Mouse (Mus musculus) frontal cortex, adult (tissue): ENCODE measurements around the gene Tecpr1.

Source experiments
- ATAC-seq: cut with Nextera tagmentation; 2 replicates; pipeline ENCODE4 v1.9.2; 2017; ENCODE audit warnings: mild to moderate bottlenecking, moderate library complexity, mixed read lengths; ENCODE audit not compliant: low TSS enrichment

Tecpr1 gene

GRCm38 (mm10) chr5:144251876-144252577 lies 28.6 kb upstream of the Tecpr1 start:
- no peak for ATAC-seq

GRCm38 (mm10) chr5:144249871-144250270 lies 26.5 kb upstream of the Tecpr1 start:
- ATAC-seq: no peak

- ATAC-seq: no peak
Measured at GRCm38 (mm10) chr5:144247906-144248585, 24.6 kb upstream of the Tecpr1 start.

DNA sequence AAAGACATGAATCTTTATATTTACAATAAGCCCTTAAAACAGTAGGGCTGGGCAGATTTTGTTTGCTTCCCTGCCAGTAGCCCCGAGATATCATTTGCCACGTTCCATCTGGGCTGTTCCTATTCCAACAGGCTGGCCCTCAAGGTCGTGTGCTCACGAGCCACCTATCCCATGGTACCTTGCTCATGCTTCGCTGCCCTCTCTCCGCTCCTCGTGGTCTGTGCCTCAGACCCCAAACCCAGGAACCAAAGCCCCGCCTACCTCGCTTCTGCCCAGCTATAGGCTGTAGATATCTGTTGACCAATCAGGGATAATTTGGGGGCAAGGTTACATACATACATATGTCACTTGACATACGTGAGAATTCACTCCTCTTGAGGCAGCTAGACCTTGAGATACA lies 23.9 kb upstream of the Tecpr1 start:
- ATAC-seq: no peak

- ATAC-seq: no peak
Measured at GRCm38 (mm10) chr5:144246669-144247068, 23.3 kb upstream of the Tecpr1 start.

- ATAC-seq: no peak
Measured at GRCm38 (mm10) chr5:144245592-144245991, 22.2 kb upstream of the Tecpr1 start.

DNA sequence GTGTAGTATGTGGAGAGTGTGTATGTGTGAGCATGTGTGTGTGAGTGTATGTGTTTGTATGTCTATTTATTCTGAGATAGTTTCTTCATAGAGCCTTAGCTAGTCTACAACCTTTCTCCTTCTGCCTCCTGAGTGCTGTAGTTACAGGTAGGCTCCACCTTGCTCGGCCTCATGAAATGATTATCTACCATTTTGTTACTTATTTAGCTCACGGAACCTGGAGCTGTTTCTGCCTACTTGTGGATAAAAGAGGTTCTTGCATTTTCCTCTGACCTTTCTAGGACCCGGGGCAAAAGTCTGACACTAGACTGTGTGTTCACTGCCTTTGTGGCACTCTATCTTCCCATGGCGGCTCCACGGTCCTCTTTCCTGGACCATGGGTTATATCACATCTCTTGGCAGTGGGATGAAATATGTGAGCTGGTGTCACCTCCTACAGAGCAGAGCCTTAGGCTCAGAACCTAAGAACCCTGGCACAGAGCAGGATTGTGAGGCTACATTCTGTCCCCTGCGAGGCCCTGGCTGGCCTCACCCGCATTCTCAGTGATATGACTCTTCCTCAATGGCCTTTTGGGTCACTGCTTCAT lies 20.6 kb upstream of the Tecpr1 start, which contains the start of gene Bri3:
TSS of gene Bri3 (plus strand) at position 537 of the 587 bp plus-strand sequence.
- ATAC-seq: no peak

GRCm38 (mm10) chr5:144238969-144239368 lies 15.6 kb upstream of the Tecpr1 start:
- ATAC-seq: no peak

DNA sequence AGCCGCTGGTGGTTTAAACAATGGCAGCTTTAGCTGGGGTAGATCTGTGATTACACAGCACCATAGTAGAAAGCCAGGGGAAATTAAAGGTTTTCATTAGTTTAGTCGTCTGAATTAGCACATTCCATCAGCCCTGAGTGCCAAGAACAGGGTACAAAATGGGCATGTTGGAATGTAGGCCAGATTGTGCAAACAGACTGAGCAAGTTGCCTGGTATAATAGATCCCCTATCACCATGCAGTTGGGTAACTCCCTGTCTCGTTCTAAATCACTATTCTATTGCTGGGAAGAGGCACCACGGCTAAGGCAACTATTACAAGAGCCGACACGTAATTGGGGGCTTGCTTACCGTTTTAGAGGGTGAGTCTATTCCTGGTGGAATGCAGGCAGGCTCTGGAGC lies 11.3 kb upstream of the Tecpr1 start:
- no peak for ATAC-seq

DNA sequence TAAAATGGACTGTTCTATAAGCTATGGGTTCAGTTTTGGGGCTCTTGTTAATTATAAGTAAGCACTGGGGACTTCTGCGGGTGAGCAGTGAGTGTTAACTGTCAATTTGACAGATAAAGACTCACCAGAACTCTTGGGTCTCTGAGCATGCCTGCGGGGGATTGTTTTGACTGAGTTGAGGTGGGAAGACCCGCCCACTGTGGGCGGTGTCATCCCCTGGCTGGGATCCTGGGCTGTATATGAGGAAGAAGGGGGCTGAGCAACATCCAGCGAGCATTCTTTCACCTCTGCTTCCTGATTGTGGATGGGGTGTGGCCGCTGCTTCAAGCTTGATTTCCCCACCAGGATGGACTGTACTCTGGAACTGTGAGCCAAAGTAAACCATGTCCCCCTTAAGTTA lies 10.8 kb upstream of the Tecpr1 start:
- ATAC-seq: no peak

- no peak for ATAC-seq
Measured at GRCm38 (mm10) chr5:144232531-144232930, 9.1 kb upstream of the Tecpr1 start.

GRCm38 (mm10) chr5:144231410-144231809 lies 8.0 kb upstream of the Tecpr1 start:
- ATAC-seq: no peak

- ATAC-seq: no peak
Measured at GRCm38 (mm10) chr5:144230216-144230615, 6.8 kb upstream of the Tecpr1 start.

DNA sequence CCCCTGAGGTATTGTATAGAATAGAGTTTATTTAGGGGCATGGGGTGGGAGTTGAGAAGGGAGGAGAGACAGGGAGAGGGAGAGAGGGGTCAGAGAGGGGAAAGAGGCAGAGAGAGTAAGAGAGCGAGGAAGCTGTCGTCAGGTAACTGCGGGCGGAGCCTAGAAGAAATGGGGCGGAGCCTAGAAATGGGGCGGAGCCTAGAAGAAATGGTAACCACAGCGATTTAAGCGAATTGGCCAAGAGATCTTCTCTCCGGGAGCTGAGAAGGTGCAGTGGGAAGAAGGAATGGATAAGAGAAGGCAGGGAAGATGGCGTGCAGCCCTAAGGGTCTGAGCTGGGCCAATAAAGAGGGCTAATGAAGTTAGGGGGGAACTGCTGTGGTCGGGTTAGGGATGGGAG lies 2.8 kb upstream of the Tecpr1 start:
- no peak for ATAC-seq

- ATAC-seq: peak; percentile 28; the same call in 1 of the 2 replicates
Measured at GRCm38 (mm10) chr5:144223899-144224816, 743 bp upstream of the Tecpr1 start.

DNA sequence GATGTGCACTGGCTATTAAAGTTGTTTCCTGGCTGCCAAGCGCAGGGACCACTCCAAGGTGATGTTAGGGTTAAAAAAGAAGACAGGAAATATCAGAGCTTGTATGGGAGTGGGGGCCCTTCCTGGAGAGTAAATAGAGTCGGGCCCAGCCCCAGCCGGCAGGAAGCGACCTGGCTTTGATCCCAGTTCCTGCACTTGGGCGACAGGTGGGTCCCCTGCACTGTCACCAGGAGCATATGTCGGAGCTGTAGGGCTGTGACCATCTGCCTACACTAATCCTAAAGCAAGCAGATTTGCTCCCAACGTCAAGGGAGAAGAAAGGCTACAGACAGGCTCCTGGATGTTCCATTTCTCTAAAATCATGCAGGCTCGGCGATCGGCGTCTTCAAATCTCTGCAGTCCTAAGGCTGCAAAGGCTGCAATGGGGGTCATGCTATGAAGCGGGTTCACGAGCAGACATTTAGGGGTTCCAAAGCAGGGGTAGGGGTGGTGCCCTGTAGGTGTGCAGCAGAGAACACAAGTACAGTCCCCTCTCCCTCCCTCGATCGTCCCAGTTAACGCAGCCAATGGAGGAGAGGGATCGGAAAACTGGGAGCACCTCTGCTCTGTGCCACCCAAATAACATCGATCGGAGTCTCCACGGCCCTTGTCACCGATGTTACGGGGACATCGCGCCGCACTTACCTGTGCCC lies 458 bp downstream of the Tecpr1 start:
- ATAC-seq: peak; percentile 55

DNA sequence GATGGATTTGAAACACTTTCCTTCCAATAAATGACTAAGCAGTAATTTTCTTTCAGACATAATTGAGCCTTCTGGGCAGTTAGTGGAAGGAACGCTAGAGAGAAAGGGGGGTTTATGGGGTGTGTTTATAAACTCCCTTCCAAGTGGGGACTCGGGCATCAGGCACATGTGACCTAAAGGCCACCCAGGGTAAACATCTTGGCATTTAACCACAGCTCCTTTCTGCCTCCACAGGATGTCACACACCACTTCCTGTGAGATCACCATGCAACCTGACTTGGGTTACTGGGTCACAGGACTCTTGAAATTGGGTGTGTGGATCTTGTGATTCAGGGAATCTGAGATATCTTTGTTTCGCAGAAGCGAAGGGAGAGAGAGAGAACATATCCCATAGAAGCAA lies 2.1 kb downstream of the Tecpr1 start:
- no peak for ATAC-seq

DNA sequence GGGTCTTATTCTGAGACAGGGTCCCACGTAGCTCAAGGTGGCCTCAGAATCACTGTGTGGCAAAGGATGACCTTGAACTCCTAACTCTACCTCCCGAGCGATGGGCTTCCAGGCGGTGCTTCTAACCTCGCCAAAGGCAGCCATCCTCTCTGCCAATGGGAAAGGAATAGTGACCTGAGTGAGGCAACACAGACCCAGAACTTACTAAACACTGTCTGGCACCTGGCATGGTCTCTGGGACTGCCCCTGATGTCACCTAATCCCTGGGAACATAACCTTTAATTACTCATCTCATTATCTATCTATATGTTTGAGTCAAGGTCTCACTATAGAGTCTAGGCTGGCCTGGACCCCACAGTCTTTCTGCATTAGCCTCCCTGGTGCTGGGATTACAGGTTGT lies 3.5 kb downstream of the Tecpr1 start:
- no peak for ATAC-seq

GRCm38 (mm10) chr5:144219306-144219705 lies 4.1 kb downstream of the Tecpr1 start:
- 0 out of 2 replicates have a peak, but pooled peaks have one; percentile 20 for ATAC-seq

DNA sequence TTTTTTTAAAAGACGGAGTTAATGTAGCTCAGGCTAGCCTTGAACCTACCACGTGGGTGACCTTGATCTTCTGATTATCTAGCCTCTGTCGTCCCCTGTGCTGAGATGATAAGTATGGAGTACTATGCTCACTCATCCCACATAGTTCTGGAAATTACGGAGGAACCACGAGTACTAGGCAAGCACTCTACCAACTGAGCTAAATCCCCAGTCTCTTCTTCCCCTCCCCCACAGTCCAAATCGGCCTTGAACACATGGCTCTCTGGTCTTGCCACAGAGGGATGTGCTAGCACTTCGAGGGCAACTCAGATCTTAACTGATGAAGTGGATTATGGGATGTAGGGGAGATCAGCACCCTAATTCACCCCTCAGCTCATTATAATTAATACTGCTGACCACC lies 5.4 kb downstream of the Tecpr1 start:
- ATAC-seq: no peak

DNA sequence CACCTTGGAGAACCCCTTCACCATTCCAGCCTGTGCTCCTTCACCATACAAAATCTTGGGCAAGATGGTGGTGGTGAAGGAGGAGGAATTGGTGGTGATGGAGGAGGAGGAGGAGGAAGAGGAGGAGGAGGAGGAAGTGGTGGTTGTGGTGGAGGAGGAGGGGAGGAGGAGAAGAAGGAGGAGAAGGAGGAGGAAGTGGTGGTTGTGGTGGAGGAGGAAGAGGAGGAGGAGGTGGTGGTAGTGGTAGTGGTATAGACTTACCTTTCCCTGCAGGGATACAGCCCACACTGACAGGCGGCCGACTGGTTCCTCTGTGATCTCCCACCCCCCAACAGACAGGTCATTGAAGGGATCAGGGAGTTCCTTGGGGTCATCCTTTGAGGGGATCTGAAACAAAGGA lies 7.4 kb downstream of the Tecpr1 start:
- ATAC-seq: no peak
